Mouse (Mus musculus) heart, adult 2 months (tissue): Measurements from ENCODE around the gene Acsl6.

ENCODE experiments used
- CTCF ChIP-seq: fragments of 200-600 bp; IDR thresholded peaks from 2 replicates; pipeline ENCODE4 v1.8.1; 2022; ENCODE audit warnings: antibody characterized with exemption, mild to moderate bottlenecking, moderate library complexity
- EP300 ChIP-seq: fragments of 200-500 bp; IDR thresholded peaks from 2 replicates; pipeline ENCODE4 v1.6.1; 2011; ENCODE audit warnings: low read depth, low read length, control low read depth; ENCODE audit not compliant: insufficient read depth

GRCm38 (mm10) chr11:54293980-54294807 is 9.4 kb upstream of the Acsl6 start:
- no peak for TF ChIP-seq CTCF
- TF ChIP-seq EP300: no peak
